In genomic region chr4:63437968-63438367, GRCm38 (mm10) we compare ENCODE assay signal across 15 mouse cellular contexts. TPM values are rescaled to one million over a fixed set of nuclear protein-coding genes. Genes with fewer than 3 reads are reported as not detected.
DNase-seq lines count a peak whose midpoint lies in the region; ATAC-seq and TF ChIP-seq lines count a peak whose summit lies in the region.
"Had no signal": no experiment of that assay in that cellular context is flagged by ENCODE, and none has a peak within 500 bp of the region (broad histone marks: within the 10 kb centered on the region; RNA-seq: fewer than 3 reads in every experiment).

No protein-coding gene starts in this region.

- 0 out of 2 replicates have a peak, but pooled peaks cover 5% of the 10 kb centered on the region for H3K9me3 ChIP-seq in embryonic facial prominence, embryonic 12.5 days
- no peaks in the 10 kb centered on the region for H3K9me3 ChIP-seq in embryonic facial prominence, embryonic 10.5 days
- no peaks in the 10 kb centered on the region; the same call in 1 of the 2 replicates for H3K9me3 ChIP-seq in heart, embryonic 16.5 days (replicated peaks; ENCODE audit: control insufficient read depth, low read length)
- peaks cover 6% of the 10 kb centered on the region; the same call in 1 of the 2 replicates for H3K9me3 ChIP-seq in limb, embryonic 12.5 days
- H3K9me3 ChIP-seq: embryonic facial prominence, embryonic 15.5 days; forebrain, embryonic 15.5 days had no signal

- peaks cover 18% of the 10 kb centered on the region; the same call in 1 of the 2 replicates for H3K4me1 ChIP-seq in embryonic facial prominence, embryonic 12.5 days
- peaks cover 43% of the 10 kb centered on the region for H3K4me1 ChIP-seq in embryonic facial prominence, embryonic 10.5 days
- H3K4me1 ChIP-seq in heart, embryonic 16.5 days (ENCODE audit: control insufficient read depth, insufficient read depth, low read length) = peaks cover 9% of the 10 kb centered on the region
- peaks cover 52% of the 10 kb centered on the region for H3K4me1 ChIP-seq in limb, embryonic 12.5 days (replicated peaks)
- H3K4me1 ChIP-seq: forebrain, embryonic 15.5 days had no signal

- peak overlapping the region; percentile 48 for H3K27ac ChIP-seq in embryonic facial prominence, embryonic 12.5 days
- no peak overlapping the region; the same call in 1 of the 2 replicates for H3K27ac ChIP-seq in embryonic facial prominence, embryonic 10.5 days (replicated peaks)
- H3K27ac ChIP-seq in heart, embryonic 16.5 days (ENCODE audit: low read length) = peak overlapping the region; percentile 22; the same call in 1 of the 2 replicates
- H3K27ac ChIP-seq in limb, embryonic 12.5 days = peak overlapping the region; percentile 94
- no peak overlapping the region for H3K27ac ChIP-seq in layer of hippocampus, adult 2 months
- H3K27ac ChIP-seq: forebrain, embryonic 15.5 days had no signal

- no peaks in the 10 kb centered on the region for H3K27me3 ChIP-seq in embryonic facial prominence, embryonic 12.5 days
- H3K27me3 ChIP-seq in embryonic facial prominence, embryonic 10.5 days (replicated peaks; ENCODE audit: low read depth, poor library complexity, severe bottlenecking) = no peaks in the 10 kb centered on the region
- no peaks in the 10 kb centered on the region for H3K27me3 ChIP-seq in heart, embryonic 16.5 days (ENCODE audit: control insufficient read depth, insufficient read depth, low read length)
- no peaks in the 10 kb centered on the region for H3K27me3 ChIP-seq in limb, embryonic 12.5 days
- H3K27me3 ChIP-seq: CH12.LX; embryonic facial prominence, embryonic 15.5 days; forebrain, embryonic 15.5 days had no signal

- no peak overlapping the region for H3K4me2 ChIP-seq in embryonic facial prominence, embryonic 12.5 days (replicated peaks)
- no peak overlapping the region for H3K4me2 ChIP-seq in heart, embryonic 16.5 days (ENCODE audit: low read depth, low read length)
- H3K4me2 ChIP-seq in limb, embryonic 12.5 days = no peak overlapping the region
- H3K4me2 ChIP-seq: embryonic facial prominence, embryonic 15.5 days; forebrain, embryonic 15.5 days had no signal

- H3K9ac ChIP-seq in embryonic facial prominence, embryonic 12.5 days = no peak overlapping the region
- H3K9ac ChIP-seq in heart, embryonic 16.5 days (ENCODE audit: low read length) = no peak overlapping the region
- H3K9ac ChIP-seq in limb, embryonic 12.5 days (replicated peaks) = no peak overlapping the region
- H3K9ac ChIP-seq: embryonic facial prominence, embryonic 15.5 days; forebrain, embryonic 15.5 days; liver, postnatal 0 days had no signal

- H3K4me3 ChIP-seq in embryonic facial prominence, embryonic 12.5 days = no peak overlapping the region
- no peak overlapping the region for H3K4me3 ChIP-seq in embryonic facial prominence, embryonic 10.5 days
- no peak overlapping the region for H3K4me3 ChIP-seq in heart, embryonic 16.5 days (ENCODE audit: low read length)
- no peak overlapping the region for H3K4me3 ChIP-seq in limb, embryonic 12.5 days (replicated peaks)
- H3K4me3 ChIP-seq in layer of hippocampus, adult 2 months = no peak overlapping the region
- H3K4me3 ChIP-seq: embryonic facial prominence, embryonic 15.5 days; forebrain, embryonic 15.5 days had no signal

- ATAC-seq in embryonic facial prominence, embryonic 12.5 days (ENCODE audit: insufficient number of reproducible peaks, insufficient read depth, low FRiP score, low TSS enrichment) = no peak
- ATAC-seq in heart, embryonic 16.5 days (replicated peaks; ENCODE audit: extremely low read depth, insufficient read depth, low FRiP score) = no peak
- ATAC-seq in limb, embryonic 12.5 days (ENCODE audit: insufficient number of reproducible peaks, insufficient read depth, low FRiP score, low TSS enrichment, low read depth) = peak; percentile 33
- ATAC-seq: activated CD4-positive, CD25-positive, alpha-beta regulatory T cell, adult 4 months; forebrain, embryonic 15.5 days; liver, postnatal 0 days had no signal

- no peak for DNase-seq in embryonic facial prominence, embryonic 10.5 days (ENCODE audit: low spot score)
- DNase-seq in heart, adult 8-10 months (ENCODE audit: low spot score) = no peak
- peak; percentile 26 for DNase-seq in adipocyte (ENCODE audit: low spot score)
- DNase-seq in right cerebral cortex, postnatal 36 days (ENCODE audit: low spot score in 2 of 2) = no peak
- DNase-seq in layer of hippocampus, adult 2 months (ENCODE audit: low spot score in 2 of 2) = no peak
- DNase-seq: cerebellum, postnatal 25 days; kidney, postnatal 10 days; liver, postnatal 0 days had no signal

- 76% methylated on average over 5 of the region's 5 CpGs for WGBS in embryonic facial prominence, embryonic 12.5 days
- 88% methylated on average over 5 of the region's 5 CpGs for WGBS in embryonic facial prominence, embryonic 10.5 days
- 71% methylated on average over 5 of the region's 5 CpGs for WGBS in heart, embryonic 16.5 days
- WGBS in limb, embryonic 12.5 days = 69% methylated on average over 5 of the region's 5 CpGs

- TF ChIP-seq CTCF in layer of hippocampus, adult 2 months (conservative IDR thresholded peaks at IDR 0.05) = no peak

- H3K36me3 ChIP-seq in embryonic facial prominence, embryonic 12.5 days = no peaks in the 10 kb centered on the region
- peaks cover 19% of the 10 kb centered on the region for H3K36me3 ChIP-seq in embryonic facial prominence, embryonic 10.5 days (replicated peaks)
- no peaks in the 10 kb centered on the region for H3K36me3 ChIP-seq in heart, embryonic 16.5 days (ENCODE audit: control insufficient read depth, insufficient read depth)
- H3K36me3 ChIP-seq in limb, embryonic 12.5 days = peaks cover 19% of the 10 kb centered on the region
- H3K36me3 ChIP-seq: forebrain, embryonic 15.5 days had no signal

RNA-seq across cellular contexts. Expression of gene Akna, which starts 34.8 kb away (rescaled TPM):
- polyA plus RNA-seq in embryonic facial prominence, embryonic 12.5 days (2016; fragmentation: Nextera tagmentation; extraction: Ambion mirVana) = 11.6 and 12.4 TPM in 2 replicates
- polyA plus RNA-seq in embryonic facial prominence, embryonic 10.5 days (2016; fragmentation: Nextera tagmentation; extraction: Ambion mirVana) = 11.8 and 12.0 TPM in 2 replicates
- polyA plus RNA-seq in heart, embryonic 16.5 days (2015; fragmentation: Nextera tagmentation; extraction: Ambion mirVana) = 4.4 and 5.8 TPM in 2 replicates
- total RNA-seq in heart, adult 8-10 months (2022) = 1 to 10 TPM; 3.1 to 4.4 (median 3.5) TPM
- 10.0 and 11.3 TPM in 2 replicates for polyA plus RNA-seq in limb, embryonic 12.5 days (2016; fragmentation: Nextera tagmentation; extraction: Ambion mirVana)
- 1 to 10 TPM; 3.5 to 3.8 TPM for total RNA-seq in layer of hippocampus, adult 2 months (2021)

RNA-seq across cellular contexts. Expression of gene Whrn, which starts 57.8 kb away (rescaled TPM):
- 7.1 and 8.6 TPM in 2 replicates for polyA plus RNA-seq in embryonic facial prominence, embryonic 12.5 days (2016; fragmentation: Nextera tagmentation; extraction: Ambion mirVana)
- 4.2 and 7.5 TPM in 2 replicates for polyA plus RNA-seq in embryonic facial prominence, embryonic 10.5 days (2016; fragmentation: Nextera tagmentation; extraction: Ambion mirVana)
- polyA plus RNA-seq in heart, embryonic 16.5 days (2015; fragmentation: Nextera tagmentation; extraction: Ambion mirVana) = 1.8 and 2.6 TPM in 2 replicates
- total RNA-seq in heart, adult 8-10 months (2022) = 10 to 100 TPM; 18.5 to 38.1 (median 20.6) TPM
- polyA plus RNA-seq in limb, embryonic 12.5 days (2016; fragmentation: Nextera tagmentation; extraction: Ambion mirVana) = 14.7 and 14.8 TPM in 2 replicates
- total RNA-seq in layer of hippocampus, adult 2 months (2021) = 10 to 100 TPM; 17.9 to 20.7 TPM

Comparison
In these comparisons a context has a peak if more than half of its experiments do, and no peak if none do; other contexts are left out.
1. H3K27ac ChIP-seq: peak in embryonic facial prominence, embryonic 12.5 days (single experiment), heart, embryonic 16.5 days (single experiment) and limb, embryonic 12.5 days (single experiment); none in embryonic facial prominence, embryonic 10.5 days (single experiment) and layer of hippocampus, adult 2 months (single experiment).